Mouse (Mus musculus) cortical plate, adult 2 months (tissue): ENCODE measurements at regions not wholly inside any gene's neighbourhood (a gene's known extent, or its start where the extent isn't known, plus 50 kb on each side); places are given as distances from the start of the nearest gene placed in this dataset.

ENCODE experiments used
- CTCF ChIP-seq: fragments of 200-500 bp; IDR thresholded peaks from 2 replicates; pipeline ENCODE4 v1.5.1; 2011; ENCODE audit warnings: mild to moderate bottlenecking, control low read depth, low read length; ENCODE audit not compliant: insufficient read depth; ENCODE audit errors: extremely low read depth
- POLR2A ChIP-seq: fragments of 200-500 bp; IDR thresholded peaks from 2 replicates; pipeline ENCODE4 v1.6.1; 2011; ENCODE audit warnings: mild to moderate bottlenecking, low read length, control low read depth; ENCODE audit not compliant: insufficient read depth; ENCODE audit errors: extremely low read depth

DNA sequence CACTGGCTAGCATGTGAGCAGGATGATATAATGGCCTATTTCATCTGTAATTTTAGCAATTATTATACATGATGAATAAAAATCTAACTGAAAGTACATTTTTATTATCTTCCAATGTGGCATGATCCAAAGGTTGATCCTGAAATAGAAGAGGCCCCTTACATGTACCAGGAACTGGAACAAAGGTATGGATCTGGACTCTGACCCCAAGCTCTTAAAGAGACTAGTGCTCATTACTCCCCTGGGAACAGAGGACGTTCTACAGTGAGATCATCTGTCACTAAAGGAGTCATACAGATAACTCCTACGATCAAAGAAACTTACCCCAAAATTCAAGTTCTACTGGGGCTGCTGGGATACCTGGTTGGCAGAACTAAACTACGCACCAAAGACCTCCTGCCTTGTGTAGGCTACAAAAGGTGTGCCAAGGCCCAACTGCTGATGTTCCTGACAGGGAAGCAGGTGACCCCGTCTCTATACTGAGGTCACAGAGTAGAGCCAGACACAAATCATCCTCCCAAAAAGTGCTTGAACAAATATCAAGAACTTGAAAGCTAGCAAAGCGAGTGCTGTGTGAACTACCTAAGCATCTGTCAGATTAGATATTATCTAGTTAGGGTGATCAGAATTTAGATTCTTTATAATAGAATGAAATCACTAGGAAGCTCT lies 378.0 kb downstream of the Sorl1 start:
- TF ChIP-seq CTCF (no peak), POLR2A (no peak)
